Mouse (Mus musculus) thymus, postnatal 10 days (tissue): Measurements from ENCODE around the gene Cdc14a.

ENCODE experiments used
- DNase-seq, 2 experiments: peaks; one replicate each; pipeline ENCODE4 v3.0.0; 2021; ENCODE audit warnings: low spot score in 2 of 2

Cdc14a gene

GRCm38 (mm10) chr3:116329023-116329762, 94.6 kb downstream of the Cdc14a start:
- DNase-seq, result no peak

GRCm38 (mm10) chr3:116327616-116328004, 96.2 kb downstream of the Cdc14a start:
- DNase-seq, result no peak

- DNase-seq, result peak; percentile 54 to 84
Observed at GRCm38 (mm10) chr3:116327001-116327615, 96.7 kb downstream of the Cdc14a start.

GRCm38 (mm10) chr3:116325501-116325900, 98.3 kb downstream of the Cdc14a start:
- no peak for DNase-seq

GRCm38 (mm10) chr3:116319696-116320095, 104.1 kb downstream of the Cdc14a start:
- no peak for DNase-seq

- no peak for DNase-seq
Observed at GRCm38 (mm10) chr3:116311838-116312237, 112.0 kb downstream of the Cdc14a start.

GRCm38 (mm10) chr3:116311173-116311572, 112.7 kb downstream of the Cdc14a start:
- no peak for DNase-seq

- no peak for DNase-seq
Observed at GRCm38 (mm10) chr3:116310672-116311071, 113.2 kb downstream of the Cdc14a start.

- no peak for DNase-seq
Observed at GRCm38 (mm10) chr3:116310033-116310432, 113.8 kb downstream of the Cdc14a start.

GRCm38 (mm10) chr3:116304800-116305753, 118.8 kb downstream of the Cdc14a start:
- DNase-seq, result no peak

- DNase-seq, result no peak
Observed at GRCm38 (mm10) chr3:116302581-116302980, 121.3 kb downstream of the Cdc14a start.

GRCm38 (mm10) chr3:116301754-116302153, 122.1 kb downstream of the Cdc14a start:
- no peak for DNase-seq

GRCm38 (mm10) chr3:116298727-116299126, 125.1 kb downstream of the Cdc14a start:
- DNase-seq, result no peak

GRCm38 (mm10) chr3:116298003-116298402, 125.8 kb downstream of the Cdc14a start:
- no peak for DNase-seq

GRCm38 (mm10) chr3:116297170-116297569, 126.7 kb downstream of the Cdc14a start:
- no peak for DNase-seq

GRCm38 (mm10) chr3:116290041-116290815, 133.6 kb downstream of the Cdc14a start:
- no peak for DNase-seq

GRCm38 (mm10) chr3:116288833-116289232, 135.0 kb downstream of the Cdc14a start:
- no peak for DNase-seq

GRCm38 (mm10) chr3:116284735-116285134, 139.1 kb downstream of the Cdc14a start:
- DNase-seq, result no peak

- DNase-seq, result no peak
Observed at GRCm38 (mm10) chr3:116283996-116284395, 139.8 kb downstream of the Cdc14a start.

GRCm38 (mm10) chr3:116281663-116282062, 142.2 kb downstream of the Cdc14a start:
- DNase-seq, result no peak

- DNase-seq, result no peak
Observed at GRCm38 (mm10) chr3:116277146-116277545, 146.7 kb downstream of the Cdc14a start.
